Mouse (Mus musculus) MEL (cell line): ENCODE data around the gene Agfg2.

Experiments used
- CHD1 ChIP-seq: IDR thresholded peaks from 2 replicates; pipeline ENCODE4 v1.6.1; 2012; ENCODE audit warnings: low read depth, mild to moderate bottlenecking, inconsistent platforms, low read length, improper control_type of control experiment
- CTCF ChIP-seq, 3 experiments: IDR thresholded peaks in 2 of 3; conservative IDR thresholded peaks in 1 of 3; 2 replicates each; pipeline ENCODE4 v1.5.1; 2011 to 2012; ENCODE audit warnings: low read length in 3 of 3, low read depth in 2 of 3, mild to moderate bottlenecking in 2 of 3, improper control_type of control experiment in 1 of 3, inconsistent platforms in 1 of 3, mixed read lengths in 1 of 3, moderate library complexity in 1 of 3; ENCODE audit not compliant: control insufficient read depth in 1 of 3, insufficient read depth in 1 of 3, poor library complexity in 1 of 3, severe bottlenecking in 1 of 3
- E2F4 ChIP-seq: IDR thresholded peaks from 2 replicates; pipeline ENCODE4 v1.6.1; 2011; ENCODE audit warnings: low read depth, low read length, improper control_type of control experiment, borderline replicate concordance
- ELF1 ChIP-seq: IDR thresholded peaks from 2 replicates; pipeline ENCODE4 v1.6.1; 2014; ENCODE audit warnings: low read depth, mild to moderate bottlenecking, inconsistent platforms, low read length, improper control_type of control experiment, moderate library complexity
- GATA1 ChIP-seq: IDR thresholded peaks from 2 replicates; pipeline ENCODE4 v1.6.1; 2011; ENCODE audit warnings: low read depth, low read length, improper control_type of control experiment
- JUND ChIP-seq: IDR thresholded peaks from 2 replicates; pipeline ENCODE4 v1.6.1; 2011; ENCODE audit warnings: low read depth, mild to moderate bottlenecking, improper control_type of control experiment, low read length
- POLR2A ChIP-seq, 2 experiments: IDR thresholded peaks; 2 replicates each; pipeline ENCODE4 v1.6.1; 2011 to 2012; ENCODE audit warnings: low read length in 2 of 2, mild to moderate bottlenecking in 2 of 2, control low read depth in 1 of 2, improper control_type of control experiment in 1 of 2, low read depth in 1 of 2, moderate library complexity in 1 of 2; ENCODE audit not compliant: control insufficient read depth in 1 of 2, insufficient read depth in 1 of 2, poor library complexity in 1 of 2
- RAD21 ChIP-seq: IDR thresholded peaks from 2 replicates; pipeline ENCODE4 v1.6.1; 2011; ENCODE audit warnings: mild to moderate bottlenecking, low read depth, low read length, improper control_type of control experiment
- SIN3A ChIP-seq: IDR thresholded peaks from 2 replicates; pipeline ENCODE4 v1.6.1; 2012; ENCODE audit warnings: low read length, improper control_type of control experiment, inconsistent platforms
- SMC3 ChIP-seq: IDR thresholded peaks from 2 replicates; pipeline ENCODE4 v1.6.1; 2011; ENCODE audit warnings: low read depth, low read length, improper control_type of control experiment
- USF1 ChIP-seq: IDR thresholded peaks from 2 replicates; pipeline ENCODE4 v1.6.1; 2014; ENCODE audit warnings: low read depth, mild to moderate bottlenecking, inconsistent platforms, low read length, improper control_type of control experiment, moderate library complexity
- USF2 ChIP-seq, 2 experiments: IDR thresholded peaks; 2 replicates each; pipeline ENCODE4 v1.6.1; 2011 to 2012; ENCODE audit warnings: improper control_type of control experiment in 2 of 2, low read length in 2 of 2, borderline replicate concordance in 1 of 2, inconsistent platforms in 1 of 2, low read depth in 1 of 2, mild to moderate bottlenecking in 1 of 2; ENCODE audit not compliant: insufficient read depth in 1 of 2
- ZNF384 ChIP-seq: IDR thresholded peaks from 2 replicates; pipeline ENCODE4 v1.6.1; 2012; ENCODE audit warnings: low read depth, mild to moderate bottlenecking, inconsistent platforms, low read length, improper control_type of control experiment

DNA sequence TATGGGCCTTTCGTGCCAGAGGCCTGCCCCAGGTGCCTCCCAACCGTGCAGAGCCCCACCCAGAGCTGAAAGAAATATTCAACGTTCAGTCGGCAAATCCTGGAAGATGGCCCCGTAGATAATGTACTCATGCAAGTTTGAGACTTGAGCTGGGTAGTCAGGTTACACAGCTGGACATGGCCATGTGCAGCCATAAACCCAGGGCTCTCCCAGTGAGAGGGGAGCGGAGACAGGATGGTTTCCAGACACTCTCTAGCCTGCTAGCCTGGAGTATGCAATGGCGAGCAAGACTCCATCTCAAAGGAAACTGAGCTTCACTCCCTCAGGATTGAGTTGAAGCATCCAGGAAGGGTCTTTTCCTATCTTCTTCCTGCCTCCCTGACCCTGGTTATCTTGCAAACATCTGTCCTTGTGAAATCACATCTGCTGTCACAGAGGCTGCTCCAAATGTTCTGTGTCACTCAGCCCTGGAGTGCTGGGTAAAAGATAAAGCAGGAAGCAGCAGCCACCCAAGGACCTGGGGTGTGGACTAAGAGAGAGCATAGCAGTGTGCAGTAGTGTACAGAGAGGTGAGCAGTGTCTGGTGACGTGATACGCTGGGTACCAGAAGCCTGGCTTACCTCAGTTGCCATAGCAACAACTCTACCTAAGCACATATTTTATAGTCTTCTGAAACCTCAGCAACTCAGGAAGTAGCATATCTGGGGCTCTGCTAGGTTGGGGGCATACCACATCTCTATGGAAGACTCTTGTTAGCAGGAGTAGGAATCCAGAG, 36.5 kb downstream of the Agfg2 start:
- no peak for TF ChIP-seq ZNF384
- no peak for TF ChIP-seq USF1
- TF ChIP-seq JUND, result no peak
- TF ChIP-seq SMC3, result no peak
- TF ChIP-seq CHD1, result no peak
- TF ChIP-seq SIN3A, result no peak
- TF ChIP-seq CTCF (IDR thresholded peaks at IDR 0.05 in 2 of 3, conservative IDR thresholded peaks at IDR 0.05 in 1 of 3; ENCODE audit: control insufficient read depth in 1 of 3, insufficient read depth in 1 of 3, low read depth in 2 of 3, low read length in 3 of 3, poor library complexity in 1 of 3, severe bottlenecking in 1 of 3), result no peak
- no peak for TF ChIP-seq RAD21
- peak; percentile 22; the same call in 1 of the 2 replicates for TF ChIP-seq GATA1
- TF ChIP-seq USF2 (IDR thresholded peaks at IDR 0.05; ENCODE audit: borderline replicate concordance in 1 of 2, insufficient read depth in 1 of 2, low read depth in 1 of 2, low read length in 2 of 2), result no peak
- TF ChIP-seq POLR2A (IDR thresholded peaks at IDR 0.05; ENCODE audit: control insufficient read depth in 1 of 2, insufficient read depth in 1 of 2, low read depth in 1 of 2, low read length in 2 of 2, poor library complexity in 1 of 2), result no peak
- TF ChIP-seq ELF1, result no peak
- TF ChIP-seq E2F4, result no peak
